Mouse (Mus musculus) G1E (cell line): ENCODE results near the gene Srrm2.

Experiments used
- CTCF ChIP-seq: IDR thresholded peaks from 2 replicates; pipeline ENCODE4 v1.5.1; 2012; ENCODE audit warnings: low read depth, low read length, inconsistent platforms, mixed read lengths
- GATA1 ChIP-seq: IDR thresholded peaks from 2 replicates; pipeline ENCODE4 v1.6.1; 2012; ENCODE audit warnings: borderline replicate concordance, low read length, inconsistent platforms, mixed read lengths
- POLR2AphosphoS5 ChIP-seq: IDR thresholded peaks from 2 replicates; pipeline ENCODE4 v1.6.1; 2012; ENCODE audit warnings: low read depth, low read length, inconsistent platforms; ENCODE audit not compliant: insufficient replicate concordance

GRCm38 (mm10) chr17:23776216-23776615, 14.1 kb upstream of the Srrm2 start:
- TF ChIP-seq CTCF: no peak
- TF ChIP-seq GATA1: no peak
- TF ChIP-seq POLR2AphosphoS5: no peak
